Mouse (Mus musculus) heart, embryonic 13.5 days (tissue): Measurements from ENCODE around the gene Lrp2. TPM values are rescaled to one million over a fixed set of nuclear protein-coding genes. Genes with fewer than 3 reads are reported as not detected.

ENCODE experiments used
- ATAC-seq: fragments of 200-750 bp; cut with Nextera tagmentation; 2 replicates; pipeline ENCODE4 v1.8.0; 2017; ENCODE audit warnings: moderate TSS enrichment; ENCODE audit not compliant: insufficient number of reproducible peaks, low FRiP score, low TSS enrichment; ENCODE audit errors: extremely low read depth
- H3K27ac ChIP-seq: fragments of 300-500 bp; sonication (generic); replicated peaks from 2 replicates; pipeline ENCODE4 v1.5.1; 2015; ENCODE audit warnings: moderate library complexity, mild to moderate bottlenecking, inconsistent platforms
- H3K27me3 ChIP-seq: fragments of 300-500 bp; sonication (generic); replicated peaks from 2 replicates; pipeline ENCODE4 v1.6.1; 2015; ENCODE audit warnings: mild to moderate bottlenecking, inconsistent platforms
- H3K36me3 ChIP-seq: fragments of 300-500 bp; sonication (generic); 2 replicates; pipeline ENCODE4 v1.6.1; 2015; ENCODE audit warnings: mild to moderate bottlenecking, inconsistent platforms
- H3K4me1 ChIP-seq: fragments of 300-500 bp; sonication (generic); 2 replicates; pipeline ENCODE4 v1.6.1; 2015; ENCODE audit warnings: inconsistent platforms
- H3K4me2 ChIP-seq: fragments of 300-500 bp; sonication (generic); 2 replicates; pipeline ENCODE4 v1.6.1; 2015; ENCODE audit warnings: inconsistent platforms, mild to moderate bottlenecking, moderate library complexity
- H3K4me3 ChIP-seq: fragments of 300-500 bp; sonication (generic); 2 replicates; pipeline ENCODE4 v1.5.1; 2015; ENCODE audit warnings: moderate library complexity, mild to moderate bottlenecking, inconsistent platforms
- H3K9ac ChIP-seq: fragments of 300-500 bp; sonication (generic); 2 replicates; pipeline ENCODE4 v1.6.1; 2015; ENCODE audit warnings: inconsistent platforms, mild to moderate bottlenecking, moderate library complexity
- H3K9me3 ChIP-seq: fragments of 300-500 bp; sonication (generic); 2 replicates; pipeline ENCODE4 v1.6.1; 2016; ENCODE audit warnings: inconsistent platforms
- WGBS: fragments of 180-500 bp; shearing (Covaris S2); methylation state at CpG from one replicate; pipeline ENCODE4 v1.1.7; 2015; ENCODE audit warnings: mixed read lengths; 5-methylcytosine and 5-hydroxymethylcytosine counted together
- polyA plus RNA-seq: library from polyadenylated mRNA; unstranded; fragments of >200 nt; fragmentation: Nextera tagmentation; extraction: Ambion mirVana; gene quantifications from 2 replicates; pipeline ENCODE4 v1.2.1, GENCODE M21; 2015

Gene Lrp2
- polyA plus RNA-seq, 1 experiment from 2014 or later, result 0.57 TPM

DNA sequence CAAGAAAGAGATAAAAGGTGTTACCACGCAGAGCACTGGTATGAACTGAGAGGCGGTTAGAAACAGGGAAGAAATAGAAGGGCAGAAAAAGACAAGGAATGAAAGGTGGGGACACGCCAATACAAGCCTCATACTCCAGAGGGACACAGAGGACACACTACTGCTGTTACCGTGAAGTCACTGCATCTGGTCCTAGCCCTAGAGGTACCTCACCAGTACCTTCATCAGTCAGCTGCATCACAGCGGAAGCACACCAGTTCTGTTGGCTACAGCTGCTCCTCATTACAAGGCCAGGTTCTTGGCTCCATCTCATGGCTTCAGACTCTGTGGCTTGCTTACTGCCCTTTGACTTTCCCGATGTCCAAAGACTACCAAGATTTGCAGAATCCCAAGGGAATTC, 184.0 kb downstream of the Lrp2 start:
- Histone ChIP-seq H3K9ac (no peak overlapping the region), H3K9me3 (no peaks in the 10 kb centered on the region), H3K4me2 (no peak overlapping the region), H3K27me3 (no peaks in the 10 kb centered on the region; the same call in 1 of the 2 replicates), H3K4me1 (0 out of 2 replicates have a peak, but pooled peaks cover 6% of the 10 kb centered on the region), H3K4me3 (no peak overlapping the region), H3K36me3 (no peaks in the 10 kb centered on the region), H3K27ac (no peak overlapping the region)
- 75% methylated on average over 6 of the region's 6 CpGs for WGBS
- no peak for ATAC-seq

DNA sequence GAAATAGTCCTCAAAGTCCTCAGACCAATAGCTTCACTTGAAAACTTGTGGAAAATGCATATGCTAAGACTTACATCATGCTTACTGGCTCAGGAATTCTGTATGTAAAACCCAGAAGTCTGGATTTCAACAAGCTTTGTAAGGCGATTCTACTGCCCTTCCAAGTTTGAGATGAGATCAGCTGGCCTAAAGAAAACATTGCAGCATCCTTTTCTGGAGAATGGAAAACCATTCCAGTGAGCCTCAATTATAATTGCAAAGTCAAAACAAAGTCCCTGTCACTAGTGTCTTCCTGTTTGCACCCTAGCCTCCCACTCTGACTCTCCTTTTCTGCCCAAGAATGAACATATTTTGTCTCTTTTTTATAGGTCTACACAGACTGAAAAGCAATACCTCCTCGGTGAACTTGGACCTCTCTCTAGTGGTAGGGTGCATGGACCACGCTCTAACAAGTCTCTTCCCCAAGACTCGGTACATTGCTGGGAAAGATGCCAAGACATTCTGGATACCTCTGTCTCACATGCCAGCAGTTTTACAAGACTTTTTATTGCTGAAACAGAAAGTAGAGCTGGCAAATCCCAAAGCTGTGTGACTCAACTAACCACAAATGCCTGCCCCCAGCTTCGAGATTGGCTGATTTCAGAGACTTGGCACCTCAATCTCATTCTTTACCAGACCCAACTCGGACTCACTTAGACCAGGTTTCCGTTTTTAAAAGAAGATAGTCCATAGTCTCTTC, 184.8 kb downstream of the Lrp2 start:
- Histone ChIP-seq H3K27ac (no peak overlapping the region), H3K4me1 (0 out of 2 replicates have a peak, but pooled peaks cover 6% of the 10 kb centered on the region), H3K9ac (no peak overlapping the region), H3K9me3 (no peaks in the 10 kb centered on the region), H3K4me2 (no peak overlapping the region), H3K4me3 (no peak overlapping the region), H3K36me3 (no peaks in the 10 kb centered on the region), H3K27me3 (no peaks in the 10 kb centered on the region; the same call in 1 of the 2 replicates)
- 60% methylated on average over 7 of the region's 7 CpGs for WGBS
- no peak for ATAC-seq

DNA sequence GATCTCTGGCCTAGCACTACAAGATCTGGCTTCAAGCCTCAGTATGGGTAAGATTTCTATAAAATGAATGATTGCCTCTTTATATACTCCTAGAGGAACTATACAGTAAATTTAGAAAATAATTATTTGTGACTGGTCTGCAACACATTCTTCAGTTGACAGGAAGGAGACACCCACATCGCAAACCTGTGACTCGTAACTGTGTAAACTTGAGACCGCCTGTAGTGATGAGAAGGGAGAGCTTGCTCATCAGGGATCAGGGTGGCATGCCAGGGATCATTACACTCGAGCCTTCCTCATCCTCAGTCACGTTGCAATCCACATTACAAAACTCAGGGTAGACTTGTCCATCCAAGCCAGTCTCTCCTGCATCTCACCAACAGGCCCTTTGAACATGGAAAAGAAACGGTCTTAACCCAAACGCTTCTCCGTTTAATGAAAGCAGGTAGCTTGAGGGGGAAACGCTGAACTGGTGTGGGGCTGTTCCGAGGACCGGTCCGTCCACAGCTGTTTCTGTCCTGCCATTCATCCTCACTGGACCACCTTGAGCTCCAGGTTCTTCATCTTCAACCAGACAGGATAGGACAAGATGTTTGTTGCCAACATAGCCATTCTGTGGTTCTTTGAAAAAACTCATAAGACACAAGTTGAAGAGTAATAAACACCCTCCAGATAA, 189.0 kb downstream of the Lrp2 start:
- H3K27me3 ChIP-seq, result no peaks in the 10 kb centered on the region; the same call in 1 of the 2 replicates
- ATAC-seq, result no peak
- 81% methylated on average over 12 of the region's 12 CpGs for WGBS
- no peak overlapping the region for H3K4me3 ChIP-seq
- H3K4me2 ChIP-seq, result no peak overlapping the region
- peaks cover 11% of the 10 kb centered on the region for H3K4me1 ChIP-seq
- no peaks in the 10 kb centered on the region for H3K9me3 ChIP-seq
- no peaks in the 10 kb centered on the region for H3K36me3 ChIP-seq
- H3K9ac ChIP-seq, result no peak overlapping the region
- H3K27ac ChIP-seq, result no peak overlapping the region

DNA sequence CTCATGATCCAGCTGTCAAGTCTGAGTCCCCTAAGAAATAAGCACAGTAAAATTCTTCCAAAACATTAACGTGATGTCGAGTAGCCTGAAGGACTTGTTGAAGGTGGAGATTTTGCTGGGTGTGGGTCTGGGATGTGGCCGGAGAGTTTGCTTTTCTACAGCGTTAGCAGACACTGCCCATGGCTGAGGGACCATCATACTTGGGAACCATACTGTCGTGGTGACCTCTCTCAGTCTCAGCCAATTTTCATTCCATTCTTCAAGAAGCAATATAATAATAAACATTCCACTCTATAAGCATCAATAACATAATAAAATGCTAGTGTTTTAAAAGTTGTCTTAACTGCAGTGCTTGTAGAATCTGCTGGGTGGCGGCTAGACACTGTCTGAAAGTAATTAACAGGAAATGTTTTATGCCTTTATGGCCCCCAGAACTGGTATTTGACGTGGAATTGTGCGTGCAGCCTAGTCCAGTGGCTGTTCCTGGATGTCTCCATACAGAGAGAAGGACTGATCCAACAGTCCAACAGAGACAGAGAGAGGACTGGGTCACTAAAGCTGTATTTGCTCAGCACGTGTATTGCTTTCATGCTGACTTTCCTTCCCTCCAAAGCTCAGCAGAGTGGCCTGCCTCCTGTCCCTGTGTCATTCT, 190.1 kb downstream of the Lrp2 start:
- Histone ChIP-seq H3K4me1 (peaks cover 5% of the 10 kb centered on the region), H3K9me3 (no peaks in the 10 kb centered on the region), H3K27me3 (no peaks in the 10 kb centered on the region), H3K36me3 (no peaks in the 10 kb centered on the region), H3K27ac (no peak overlapping the region), H3K4me2 (no peak overlapping the region), H3K4me3 (no peak overlapping the region), H3K9ac (no peak overlapping the region)
- 77% methylated on average over 9 of the region's 9 CpGs for WGBS
- no peak for ATAC-seq

DNA sequence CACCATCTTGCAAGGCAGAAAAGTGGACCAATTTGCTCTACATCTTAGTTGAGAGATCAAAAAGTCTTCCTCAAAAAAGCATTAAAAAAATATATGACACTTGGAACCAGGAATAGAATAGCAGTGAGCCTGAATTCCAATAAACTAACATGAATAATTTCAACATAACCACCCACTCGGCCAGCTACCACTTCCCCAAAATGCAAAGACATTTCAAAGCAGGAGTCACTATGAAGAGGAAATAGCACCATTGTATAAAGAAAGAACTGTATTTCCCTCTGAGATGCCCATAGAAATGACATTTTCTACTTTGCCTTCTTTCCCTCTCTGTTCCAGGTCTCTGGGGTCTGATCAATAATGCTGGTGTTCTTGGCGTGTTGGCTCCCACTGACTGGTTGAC, 191.9 kb downstream of the Lrp2 start:
- 80% methylated on average over 2 of the region's 2 CpGs for WGBS
- Histone ChIP-seq H3K9ac (no peak overlapping the region), H3K4me1 (peaks cover 5% of the 10 kb centered on the region), H3K36me3 (no peaks in the 10 kb centered on the region), H3K4me2 (no peak overlapping the region), H3K27ac (no peak overlapping the region), H3K9me3 (no peaks in the 10 kb centered on the region), H3K4me3 (no peak overlapping the region), H3K27me3 (no peaks in the 10 kb centered on the region)
- no peak for ATAC-seq

DNA sequence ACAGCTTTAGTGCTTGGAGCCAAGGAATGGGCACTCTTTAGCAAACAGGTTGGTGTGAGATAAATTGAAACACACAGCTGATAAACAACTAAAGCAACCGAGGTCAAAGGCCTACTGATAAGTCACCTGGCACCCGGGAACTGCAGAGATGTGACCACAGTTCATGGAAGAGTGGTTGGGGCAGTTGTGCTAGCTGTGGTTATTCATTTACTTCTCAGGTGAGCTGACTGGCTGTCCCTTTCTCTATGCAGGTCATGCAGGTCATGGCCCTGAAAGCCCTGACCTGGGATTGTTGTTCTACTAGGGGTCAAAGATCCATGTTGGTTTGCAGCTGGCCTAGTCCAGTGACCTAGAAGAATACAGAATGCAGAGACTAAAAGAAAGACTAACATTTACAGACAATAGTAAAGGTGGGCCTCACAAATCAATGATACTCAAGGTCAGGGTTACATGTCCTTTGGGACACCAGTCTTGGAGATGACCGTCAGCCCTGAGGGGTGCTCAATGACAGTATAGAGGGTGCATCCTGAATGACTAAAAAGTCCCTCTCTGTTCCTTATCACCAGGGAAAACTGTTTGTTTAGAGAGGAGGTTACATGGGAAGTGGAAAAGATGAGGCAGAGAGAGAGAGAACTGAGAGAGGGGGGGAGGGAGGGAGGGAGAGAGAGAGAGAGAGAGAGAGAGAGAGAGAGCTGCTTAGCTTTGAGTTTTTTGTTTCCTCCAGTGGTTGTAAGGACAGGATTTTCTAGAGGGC, 199.6 kb downstream of the Lrp2 start:
- whole genome bisulfite sequencing, result 48% methylated on average over 3 of the region's 3 CpGs
- ATAC-seq, result no peak
- no peaks in the 10 kb centered on the region for H3K27me3 ChIP-seq
- peaks cover 7% of the 10 kb centered on the region; the same call in 1 of the 2 replicates for H3K4me1 ChIP-seq
- H3K4me2 ChIP-seq, result no peak overlapping the region
- no peaks in the 10 kb centered on the region for H3K9me3 ChIP-seq
- H3K9ac ChIP-seq, result no peak overlapping the region
- no peak overlapping the region for H3K27ac ChIP-seq
- H3K36me3 ChIP-seq, result no peaks in the 10 kb centered on the region
- H3K4me3 ChIP-seq, result no peak overlapping the region

DNA sequence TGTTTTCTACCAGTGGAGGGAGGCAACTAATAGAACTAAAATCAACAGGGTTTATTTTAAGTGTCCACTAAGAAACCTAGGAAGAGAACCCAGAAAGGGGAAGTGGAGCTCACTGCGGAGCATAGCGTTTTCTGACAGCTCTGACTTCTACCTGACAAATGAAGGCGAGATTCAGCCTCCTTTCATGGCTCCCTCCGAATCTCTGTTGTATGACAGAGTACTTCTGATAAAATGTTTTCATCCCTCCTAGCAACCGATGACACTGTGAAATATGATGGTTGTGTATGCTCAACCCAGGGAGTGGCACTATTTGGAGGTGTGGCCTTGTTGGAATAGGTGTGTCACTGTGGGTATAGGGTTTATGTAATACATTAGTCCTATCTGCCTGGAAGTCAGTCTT, 203.0 kb downstream of the Lrp2 start:
- H3K36me3 ChIP-seq, result no peaks in the 10 kb centered on the region
- WGBS, result 77% methylated on average over 5 of the region's 5 CpGs

DNA sequence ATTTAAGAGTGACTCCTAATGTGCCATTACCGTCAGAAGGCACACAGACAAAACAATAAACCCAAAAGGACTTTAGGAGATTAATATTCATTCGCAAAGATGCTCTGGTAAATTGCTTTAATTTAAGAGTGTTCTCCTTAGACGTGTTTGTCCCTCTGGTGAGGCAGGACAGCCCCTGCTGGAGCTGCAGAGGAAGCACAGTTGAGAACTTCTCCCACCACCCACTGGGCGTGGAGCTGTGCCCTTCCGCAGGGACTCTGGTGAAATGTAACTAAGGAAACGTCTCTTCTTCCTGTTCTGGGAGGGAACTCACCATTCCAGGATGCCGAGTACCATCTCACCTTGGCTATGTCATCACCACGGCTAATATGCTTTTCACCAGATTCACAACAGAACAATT, 204.1 kb downstream of the Lrp2 start:
- no peak overlapping the region for H3K4me2 ChIP-seq
- 43% methylated on average over 8 of the region's 8 CpGs for WGBS
- no peaks in the 10 kb centered on the region for H3K9me3 ChIP-seq
- no peak overlapping the region for H3K4me3 ChIP-seq
- H3K36me3 ChIP-seq, result no peaks in the 10 kb centered on the region
- ATAC-seq, result no peak
- H3K9ac ChIP-seq, result no peak overlapping the region
- H3K27ac ChIP-seq, result no peak overlapping the region
- no peaks in the 10 kb centered on the region for H3K27me3 ChIP-seq
- peaks cover 10% of the 10 kb centered on the region; the same call in 1 of the 2 replicates for H3K4me1 ChIP-seq

More for the DNA sequence above, 203.0 kb downstream of the Lrp2 start:
- H3K27ac ChIP-seq, result no peak overlapping the region
- no peaks in the 10 kb centered on the region for H3K9me3 ChIP-seq
- H3K9ac ChIP-seq, result no peak overlapping the region
- H3K4me2 ChIP-seq, result no peak overlapping the region
- ATAC-seq, result no peak
- peaks cover 10% of the 10 kb centered on the region; the same call in 1 of the 2 replicates for H3K4me1 ChIP-seq
- no peak overlapping the region for H3K4me3 ChIP-seq
- no peaks in the 10 kb centered on the region for H3K27me3 ChIP-seq

DNA sequence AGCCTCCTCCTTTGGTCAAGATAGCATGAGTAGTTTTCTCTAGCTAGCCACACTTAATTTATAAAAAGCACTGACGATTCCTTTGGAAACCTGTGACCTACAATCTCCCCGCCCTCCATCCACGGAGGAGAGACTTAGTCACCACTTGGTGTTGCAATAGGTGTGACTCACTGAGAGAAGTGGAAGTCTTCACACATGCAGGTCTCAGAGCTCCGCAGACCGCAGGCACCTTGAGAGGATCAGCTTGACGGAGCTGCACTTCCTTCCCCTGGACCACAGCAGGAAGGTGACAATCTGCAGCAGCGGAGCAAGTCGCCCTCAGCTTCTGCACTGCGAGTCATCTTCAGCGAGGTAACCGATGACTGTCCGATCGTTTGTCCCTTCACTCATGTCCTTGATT, 205.6 kb downstream of the Lrp2 start, which contains the start of gene Dhrs9:
TSS of gene Dhrs9 (plus strand) at position 165 of the 400 bp plus-strand sequence.
- H3K9me3 ChIP-seq, result no peaks in the 10 kb centered on the region
- no peaks in the 10 kb centered on the region for H3K36me3 ChIP-seq
- no peak for ATAC-seq
- H3K27me3 ChIP-seq, result no peaks in the 10 kb centered on the region
- H3K27ac ChIP-seq, result no peak within 1 kb of the TSS
- H3K4me3 ChIP-seq, result no peak within 1 kb of the TSS
- no peak within 1 kb of the TSS for H3K9ac ChIP-seq
- peak within 1 kb of the TSS; percentile 16; the same call in 1 of the 2 replicates for H3K4me2 ChIP-seq
- 0 out of 2 replicates have a peak, but pooled peaks cover 3% of the 10 kb centered on the region for H3K4me1 ChIP-seq
- WGBS, result 27% methylated on average over 13 of the region's 13 CpGs

DNA sequence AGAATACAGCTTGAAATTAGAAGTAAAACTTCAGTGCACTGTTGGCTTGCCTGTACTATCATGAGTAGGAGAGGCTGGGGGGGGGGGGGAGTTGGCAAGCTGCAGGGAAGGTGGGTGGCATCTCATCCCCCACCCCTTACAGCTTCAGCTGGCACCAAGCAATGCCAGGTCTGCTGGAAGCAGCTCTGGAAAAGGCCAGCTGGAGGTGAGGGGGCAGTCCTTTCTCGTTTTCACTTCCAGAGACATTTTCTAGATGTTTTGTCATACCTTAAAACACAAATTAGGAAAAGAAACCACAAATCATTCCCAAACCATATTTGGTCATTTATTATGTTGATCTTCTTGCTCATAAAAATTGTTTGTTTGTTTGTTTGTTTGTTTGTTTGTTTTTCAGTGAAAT, 206.1 kb downstream of the Lrp2 start:
- Histone ChIP-seq H3K36me3 (no peaks in the 10 kb centered on the region), H3K4me3 (no peak overlapping the region), H3K9ac (no peak overlapping the region), H3K4me1 (0 out of 2 replicates have a peak, but pooled peaks cover 3% of the 10 kb centered on the region), H3K9me3 (no peaks in the 10 kb centered on the region), H3K4me2 (no peak overlapping the region), H3K27ac (no peak overlapping the region), H3K27me3 (no peaks in the 10 kb centered on the region)
- ATAC-seq, result no peak
- 28% methylated on average over 1 of the region's 1 CpGs for WGBS

DNA sequence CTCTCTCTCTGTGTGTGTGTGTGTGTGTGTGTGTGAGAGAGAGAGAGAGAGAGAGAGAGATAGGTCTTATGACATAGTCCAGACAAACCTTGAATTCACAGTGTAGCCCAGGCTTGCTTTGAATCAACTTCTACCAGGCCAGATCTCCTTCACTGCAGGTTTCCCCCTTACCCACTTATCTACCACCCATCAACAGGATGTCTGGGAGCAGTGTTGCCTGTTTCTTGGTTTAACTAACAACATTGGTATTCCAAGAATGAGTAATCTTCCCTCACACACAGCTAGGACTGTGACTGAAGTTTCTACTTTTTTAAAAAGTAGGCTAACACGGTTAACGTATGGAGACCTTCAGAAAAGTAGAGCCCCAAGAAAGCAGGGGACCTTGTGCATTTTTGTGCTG, 209.1 kb downstream of the Lrp2 start:
- Histone ChIP-seq H3K4me2 (no peak overlapping the region), H3K36me3 (no peaks in the 10 kb centered on the region), H3K4me1 (0 out of 2 replicates have a peak, but pooled peaks cover 3% of the 10 kb centered on the region), H3K27me3 (no peaks in the 10 kb centered on the region), H3K27ac (no peak overlapping the region), H3K4me3 (no peak overlapping the region), H3K9me3 (no peaks in the 10 kb centered on the region), H3K9ac (no peak overlapping the region)
- WGBS, result 42% methylated on average over 2 of the region's 2 CpGs
- ATAC-seq, result no peak
